Mouse (Mus musculus) spleen, adult 12 weeks (tissue): ENCODE data around the gene Rad21l.

ENCODE experiments used
- DNase-seq: peaks from one replicate; pipeline ENCODE4 v3.0.0; 2022; ENCODE audit warnings: low spot score

Gene Rad21l

GRCm38 (mm10) chr2:151668433-151668832, at the start of gene Rad21l:
Gene Rad21l (minus strand): TSS chr2:151668533.
- DNase-seq: no peak

- no peak for DNase-seq
Measured at GRCm38 (mm10) chr2:151716318-151717055, 48.2 kb upstream of the Rad21l start.

GRCm38 (mm10) chr2:151715526-151715925, 47.2 kb upstream of the Rad21l start:
- DNase-seq: no peak

- no peak for DNase-seq
Measured at GRCm38 (mm10) chr2:151712647-151713046, 44.3 kb upstream of the Rad21l start.

GRCm38 (mm10) chr2:151702851-151703190, 34.5 kb upstream of the Rad21l start:
- no peak for DNase-seq

- DNase-seq: no peak
Measured at GRCm38 (mm10) chr2:151702146-151702850, 34.0 kb upstream of the Rad21l start.

- no peak for DNase-seq
Measured at GRCm38 (mm10) chr2:151701231-151702145, 33.2 kb upstream of the Rad21l start, which contains the start of gene Tmem74b. Gene Tmem74b (plus strand): TSS chr2:151702008.

GRCm38 (mm10) chr2:151682976-151683375, 14.6 kb upstream of the Rad21l start:
- DNase-seq: no peak

- no peak for DNase-seq
Measured at GRCm38 (mm10) chr2:151682357-151682756, 14.0 kb upstream of the Rad21l start.

GRCm38 (mm10) chr2:151676234-151676633, 7.9 kb upstream of the Rad21l start:
- DNase-seq: no peak

- no peak for DNase-seq
Measured at GRCm38 (mm10) chr2:151670968-151671329, 2.6 kb upstream of the Rad21l start.

- DNase-seq: no peak
Measured at GRCm38 (mm10) chr2:151670026-151670967, 2.0 kb upstream of the Rad21l start.

GRCm38 (mm10) chr2:151652053-151652452, 16.3 kb downstream of the Rad21l start:
- no peak for DNase-seq

GRCm38 (mm10) chr2:151636015-151636402, 32.3 kb downstream of the Rad21l start:
- no peak for DNase-seq

GRCm38 (mm10) chr2:151635362-151636014, 32.8 kb downstream of the Rad21l start:
- no peak for DNase-seq

GRCm38 (mm10) chr2:151634903-151635302, 33.4 kb downstream of the Rad21l start:
- DNase-seq: no peak

GRCm38 (mm10) chr2:151632982-151633381, 35.4 kb downstream of the Rad21l start:
- no peak for DNase-seq

- no peak for DNase-seq
Measured at GRCm38 (mm10) chr2:151632159-151632814, 36.0 kb downstream of the Rad21l start, which contains the start of gene Snph. Gene Snph (minus strand): TSS chr2:151632593.

- DNase-seq: no peak
Measured at GRCm38 (mm10) chr2:151631406-151632158, 36.8 kb downstream of the Rad21l start.
